Mouse (Mus musculus): Measurements from ENCODE around the gene Dmtf1.

Dmtf1 gene

DNA sequence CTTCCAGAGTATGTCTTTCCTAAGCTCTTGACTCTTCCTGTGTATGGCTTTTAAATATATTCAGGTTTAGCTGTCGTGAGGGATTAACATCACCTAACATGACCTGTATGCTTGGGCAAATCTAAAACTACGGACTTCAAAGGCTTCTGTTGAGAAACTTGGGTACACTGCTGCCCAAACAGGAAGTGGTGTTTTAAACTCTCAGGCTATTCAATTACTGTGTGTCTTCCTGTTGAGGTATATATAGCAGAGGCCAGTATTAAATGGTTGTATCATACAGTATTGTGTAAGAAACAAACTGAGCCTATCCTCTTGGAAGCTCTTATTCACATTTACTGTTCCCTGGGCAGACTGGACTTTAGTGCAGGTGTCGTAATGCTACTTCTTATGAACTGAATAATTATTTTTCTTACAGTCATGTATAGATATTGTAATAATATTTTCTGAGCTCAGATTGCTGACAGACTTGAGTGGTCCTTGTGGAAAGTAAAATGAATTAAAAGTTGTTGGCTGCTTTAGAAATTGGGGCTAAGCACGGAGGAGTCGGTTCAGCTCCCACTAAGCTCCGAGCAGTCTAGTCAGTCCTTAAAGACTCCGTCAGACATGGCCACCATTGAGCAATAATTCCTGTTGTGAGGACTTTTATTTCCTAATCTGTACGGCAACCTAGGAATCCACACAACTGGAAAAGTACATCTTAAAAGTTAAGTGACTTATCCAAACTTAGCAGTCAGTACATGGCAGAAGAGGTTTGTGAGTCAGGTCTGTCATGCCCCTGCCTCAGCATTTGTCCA, 54.1 kb downstream of the Dmtf1 start:
- DNase-seq (ENCODE audit: low read depth, low spot score) = no peak

DNA sequence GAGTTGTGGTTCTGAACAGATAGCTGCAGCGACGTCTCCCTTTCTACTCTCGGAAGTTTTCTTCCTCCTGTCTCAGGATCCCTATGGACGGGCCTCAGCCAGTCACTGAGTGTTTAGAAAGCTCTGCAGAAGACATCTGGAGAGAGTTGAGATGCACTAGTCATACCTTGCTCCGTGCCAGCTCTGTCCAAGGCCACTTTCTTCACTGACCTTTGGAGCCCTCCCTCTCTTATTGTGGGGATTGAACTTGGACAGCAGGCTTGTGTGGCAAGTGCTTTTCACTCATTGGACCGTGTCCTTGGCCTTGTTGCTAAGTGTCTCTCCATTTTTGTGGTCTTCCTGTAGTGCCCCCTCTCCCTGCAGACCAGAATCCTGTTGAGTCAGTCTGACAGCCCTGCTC, 54.8 kb downstream of the Dmtf1 start:
- DNase-seq (ENCODE audit: low read depth, low spot score) = no peak

- DNase-seq (ENCODE audit: low read depth, low spot score) = no peak
Measured at GRCm38 (mm10) chr5:9103958-9104357, 57.6 kb downstream of the Dmtf1 start.

- DNase-seq (ENCODE audit: low read depth, low spot score) = no peak
Measured at GRCm38 (mm10) chr5:9102696-9103095, 58.9 kb downstream of the Dmtf1 start.

DNA sequence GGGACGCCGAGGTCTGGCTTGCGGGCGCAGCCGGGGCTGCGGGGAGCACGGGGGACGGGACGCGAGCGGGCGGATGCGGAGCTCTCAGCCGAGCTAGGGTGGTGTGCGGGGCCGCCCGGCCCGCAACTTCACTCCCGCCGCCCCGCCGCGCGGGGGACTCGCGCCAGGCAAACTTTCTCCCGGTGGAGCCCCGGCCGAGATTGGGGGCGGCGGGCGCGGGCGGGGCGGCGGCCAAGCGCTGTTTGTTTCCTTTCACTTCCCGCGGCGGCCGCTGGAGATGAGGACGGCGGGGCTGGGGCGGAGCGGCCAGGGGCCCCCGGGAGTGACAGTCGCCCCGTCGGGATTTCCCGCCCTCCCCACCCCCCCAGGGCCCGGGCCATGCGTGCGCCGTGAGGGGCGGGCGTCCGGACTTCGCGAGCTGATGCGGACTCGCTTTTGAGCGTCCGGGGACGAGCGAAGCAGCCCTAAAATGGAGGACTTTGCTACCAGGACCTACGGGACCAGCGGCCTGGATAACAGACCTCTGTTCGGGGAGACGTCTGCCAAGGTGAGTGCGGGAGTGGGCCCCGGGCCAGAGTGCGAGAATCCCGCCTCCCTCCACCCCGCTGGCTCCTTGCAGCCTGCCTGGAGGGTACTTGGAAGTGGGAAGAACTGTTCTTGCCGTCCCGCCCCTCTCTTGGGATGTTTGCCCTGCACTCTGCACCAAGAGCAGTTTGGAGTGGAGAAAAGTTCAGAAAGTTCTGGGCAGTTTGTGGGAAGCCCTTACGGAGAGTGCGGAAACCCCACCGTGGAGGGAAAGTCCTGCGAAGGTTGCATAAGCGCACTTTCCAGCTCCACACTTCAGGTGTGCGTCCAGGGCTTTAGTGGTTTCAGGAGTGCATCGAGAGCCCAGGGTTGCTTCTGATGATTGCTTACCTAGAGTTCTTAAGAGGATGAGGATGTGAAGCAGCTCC, 60.5 kb downstream of the Dmtf1 start:
- peak; percentile 53 for DNase-seq (ENCODE audit: low read depth, low spot score)

- peak; percentile 92 for DNase-seq (ENCODE audit: low read depth, low spot score)
Measured at GRCm38 (mm10) chr5:9100207-9100848, 61.2 kb downstream of the Dmtf1 start, which contains the start of gene Tmem243. Gene Tmem243, plus strand, starts transcription at chr5:9100668.

DNA sequence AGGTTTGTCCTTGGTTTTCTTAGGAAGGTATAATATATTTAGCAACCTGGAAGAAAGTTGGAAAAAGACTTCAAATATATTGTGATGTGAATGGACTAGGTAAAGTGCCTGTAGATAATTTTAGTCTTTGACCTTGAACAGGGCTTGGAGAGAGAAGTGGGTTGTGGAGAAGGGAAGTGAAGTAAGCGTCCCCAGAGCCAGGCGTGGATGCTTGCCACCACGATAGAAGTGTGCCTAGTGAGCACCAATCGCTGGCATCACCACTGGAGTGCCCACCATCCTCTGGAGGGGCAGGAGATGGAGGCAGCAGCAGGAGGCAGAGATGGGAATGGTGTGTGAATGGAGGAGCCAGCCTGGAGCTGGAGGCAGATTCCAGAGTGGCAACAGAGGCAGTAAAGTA, 68.1 kb downstream of the Dmtf1 start:
- no peak for DNase-seq (ENCODE audit: low read depth, low spot score)

DNA sequence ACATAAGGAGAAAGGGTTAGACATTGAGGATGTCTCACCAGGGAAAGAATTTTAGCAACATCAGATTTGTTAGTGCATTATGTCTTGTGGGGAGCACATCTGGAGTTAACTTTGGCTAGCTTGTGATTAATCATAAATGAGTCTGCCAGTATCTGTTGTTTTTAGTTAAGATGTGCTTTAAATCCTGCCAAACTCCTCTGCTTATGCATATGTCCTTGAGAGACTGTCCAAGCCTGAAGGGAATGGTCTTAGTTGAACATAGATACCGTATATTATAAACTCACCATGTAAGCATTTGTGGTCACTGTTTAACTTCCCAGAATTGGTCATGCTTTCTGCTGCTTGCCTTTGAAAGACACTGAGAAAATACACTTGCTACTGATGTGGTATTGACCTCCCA, 68.9 kb downstream of the Dmtf1 start:
- DNase-seq (ENCODE audit: low read depth, low spot score) = no peak

DNA sequence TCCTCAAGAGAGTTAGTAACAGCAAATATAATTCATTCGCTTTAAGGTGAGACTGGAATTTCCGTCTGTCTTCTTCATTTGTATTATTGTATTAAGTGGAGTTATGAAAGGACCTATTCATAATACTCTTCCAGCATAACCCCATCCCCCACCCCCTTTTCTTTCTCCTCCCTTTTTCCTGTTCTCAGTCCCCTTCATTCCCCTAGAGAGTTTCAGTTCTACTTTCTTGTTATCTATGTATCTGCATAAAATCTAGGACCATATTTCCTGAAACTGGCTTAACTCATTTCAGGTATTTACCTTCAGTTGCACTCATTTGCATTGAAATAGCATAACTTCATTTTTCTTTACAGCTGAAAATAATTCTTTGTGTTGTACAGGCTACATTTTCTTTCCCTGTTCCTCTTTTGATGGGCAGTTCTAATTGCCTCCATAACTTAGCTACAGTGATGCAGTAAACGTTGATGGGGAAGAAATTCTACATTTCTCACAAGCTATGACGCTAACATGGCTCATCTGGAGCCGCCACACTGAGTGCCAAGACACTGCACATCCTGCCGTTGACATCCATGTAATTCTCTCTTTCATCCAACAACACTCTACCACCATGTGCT, 71.0 kb downstream of the Dmtf1 start:
- no peak for DNase-seq (ENCODE audit: low read depth, low spot score)

GRCm38 (mm10) chr5:9086924-9087719, 74.5 kb downstream of the Dmtf1 start:
- DNase-seq (ENCODE audit: low read depth, low spot score) = no peak

- no peak for DNase-seq (ENCODE audit: low read depth, low spot score)
Measured at GRCm38 (mm10) chr5:9079773-9080501, 81.6 kb downstream of the Dmtf1 start.

DNA sequence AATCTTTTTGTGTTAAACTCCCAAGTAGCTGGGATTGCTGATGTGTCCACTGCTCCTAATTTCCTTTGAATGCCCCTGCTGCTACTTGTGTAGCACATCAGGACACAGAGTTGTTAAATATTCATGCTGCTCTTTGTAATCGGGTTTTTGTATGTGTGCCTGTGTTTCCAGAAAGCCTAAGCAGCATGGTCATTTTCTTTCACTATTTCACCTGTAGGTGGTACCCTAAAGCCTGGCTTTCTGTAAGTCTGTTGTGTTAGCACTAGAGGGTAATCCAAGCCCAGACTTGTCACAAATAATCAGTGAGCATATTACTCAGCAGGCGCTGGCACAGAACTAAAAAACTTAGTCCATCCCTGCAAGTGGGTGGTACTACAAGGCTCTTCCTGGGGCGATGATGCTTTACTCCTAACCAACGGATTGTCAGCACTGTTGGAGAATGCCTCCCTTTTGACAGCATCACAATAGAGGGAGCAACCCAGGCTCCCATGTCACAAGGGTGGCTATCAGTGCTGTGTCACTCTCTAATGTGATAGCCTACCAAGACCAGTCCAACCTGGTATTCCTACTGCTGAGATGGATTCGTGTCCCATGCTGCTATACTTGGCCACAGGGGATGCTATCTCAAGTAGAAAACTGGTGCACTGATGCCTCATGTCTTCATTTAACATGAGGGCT, 88.3 kb downstream of the Dmtf1 start:
- peak; percentile 8 for DNase-seq (ENCODE audit: low read depth, low spot score)

GRCm38 (mm10) chr5:9071360-9071759, 90.2 kb downstream of the Dmtf1 start:
- no peak for DNase-seq (ENCODE audit: low read depth, low spot score)

- DNase-seq (ENCODE audit: low read depth, low spot score) = no peak
Measured at GRCm38 (mm10) chr5:9069599-9070209, 91.9 kb downstream of the Dmtf1 start.

DNA sequence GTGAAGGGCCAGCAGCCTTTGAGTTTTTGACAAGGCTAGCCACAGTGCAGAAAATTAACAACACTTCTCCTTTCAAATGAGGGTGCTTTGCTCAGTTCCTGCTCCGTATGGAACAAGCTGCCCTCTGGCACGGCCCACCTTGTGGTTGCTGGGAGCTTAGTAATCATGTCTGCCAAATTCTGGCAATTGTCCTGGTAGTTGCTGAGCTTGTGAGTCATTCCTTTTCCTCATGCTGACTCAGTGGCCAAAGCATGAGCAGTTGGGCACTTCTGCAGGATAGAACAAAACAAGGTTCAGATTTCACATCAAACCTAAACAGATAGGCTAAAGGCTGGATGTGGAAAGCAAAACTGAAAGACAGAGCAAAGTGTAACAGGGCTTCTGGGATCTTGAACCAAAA, 92.7 kb downstream of the Dmtf1 start:
- DNase-seq (ENCODE audit: low read depth, low spot score) = no peak
